Mouse (Mus musculus): ENCODE measurements around the gene Vkorc1l1. TPM values are rescaled to one million over a fixed set of nuclear protein-coding genes. Genes with fewer than 3 reads are reported as not detected.
"Not testable (repeated sequence)": the region's sequence is repeated elsewhere in the genome, so short reads cannot be mapped to it uniquely, and the experiment has no call there.

The Vkorc1l1 gene
- polyA plus RNA-seq, 1 experiment from 2014 or later = 25.8 TPM

- no peak for DNase-seq (ENCODE audit: low spot score)
- Histone ChIP-seq H3K4me1 (no peaks in the 10 kb centered on the region), H3K27ac (no peak overlapping the region), H3K4me3 (no peak overlapping the region), H3K9me3 (no peaks in the 10 kb centered on the region), H3K36me3 (no peaks in the 10 kb centered on the region), H3K27me3 (ENCODE audit: insufficient read depth, poor library complexity, severe bottlenecking) (no peaks in the 10 kb centered on the region)
- 90% methylated on average over 4 of the region's 4 CpGs for WGBS
These were observed 19.8 kb upstream of the Vkorc1l1 start for GRCm38 (mm10) chr5:129921972-129922371.

- no peak for DNase-seq (ENCODE audit: low spot score)
- WGBS = 83% methylated on average over 8 of the region's 8 CpGs
- Histone ChIP-seq H3K27me3 (ENCODE audit: insufficient read depth, poor library complexity, severe bottlenecking) (no peaks in the 10 kb centered on the region), H3K36me3 (no peaks in the 10 kb centered on the region), H3K9me3 (no peaks in the 10 kb centered on the region), H3K4me1 (no peaks in the 10 kb centered on the region), H3K4me3 (no peak overlapping the region), H3K27ac (no peak overlapping the region)
These were observed 16.8 kb upstream of the Vkorc1l1 start for GRCm38 (mm10) chr5:129924820-129925452.

GRCm38 (mm10) chr5:129925933-129926332, 15.8 kb upstream of the Vkorc1l1 start:
- Histone ChIP-seq H3K4me1 (no peaks in the 10 kb centered on the region), H3K36me3 (no peaks in the 10 kb centered on the region), H3K27ac (no peak overlapping the region), H3K27me3 (ENCODE audit: insufficient read depth, poor library complexity, severe bottlenecking) (no peaks in the 10 kb centered on the region), H3K4me3 (no peak overlapping the region), H3K9me3 (no peaks in the 10 kb centered on the region)
- WGBS = 71% methylated on average over 5 of the region's 5 CpGs
- no peak for DNase-seq (ENCODE audit: low spot score)

- no peak overlapping the region for H3K4me3 ChIP-seq
- 53% methylated on average over 9 of the region's 9 CpGs for WGBS
- DNase-seq (ENCODE audit: low spot score) = peak; percentile 63
These were observed 11.6 kb upstream of the Vkorc1l1 start for GRCm38 (mm10) chr5:129929924-129930855.

GRCm38 (mm10) chr5:129936941-129937340, 4.8 kb upstream of the Vkorc1l1 start:
- H3K27me3 ChIP-seq (ENCODE audit: insufficient read depth, poor library complexity, severe bottlenecking) = no peaks in the 10 kb centered on the region
- no peaks in the 10 kb centered on the region; the same call in none of the 2 replicates for H3K4me1 ChIP-seq
- H3K4me3 ChIP-seq = no peak overlapping the region
- no peak for DNase-seq (ENCODE audit: low spot score)
- no peaks in the 10 kb centered on the region for H3K9me3 ChIP-seq
- WGBS = 49% methylated on average over 4 of the region's 4 CpGs
- H3K27ac ChIP-seq = no peak overlapping the region
- H3K36me3 ChIP-seq = no peaks in the 10 kb centered on the region

More at GRCm38 (mm10) chr5:129929924-129930855, 11.6 kb upstream of the Vkorc1l1 start:
- no peaks in the 10 kb centered on the region for H3K4me1 ChIP-seq
- no peaks in the 10 kb centered on the region for H3K36me3 ChIP-seq
- H3K9me3 ChIP-seq = no peaks in the 10 kb centered on the region
- no peaks in the 10 kb centered on the region for H3K27me3 ChIP-seq (ENCODE audit: insufficient read depth, poor library complexity, severe bottlenecking)
- no peak overlapping the region for H3K27ac ChIP-seq

GRCm38 (mm10) chr5:129940281-129940680, 1.5 kb upstream of the Vkorc1l1 start:
- WGBS = 49% methylated on average over 2 of the region's 2 CpGs
- no peaks in the 10 kb centered on the region for H3K27me3 ChIP-seq (ENCODE audit: insufficient read depth, poor library complexity, severe bottlenecking)

GRCm38 (mm10) chr5:129940736-129941494, 855 bp upstream of the Vkorc1l1 start:
- Histone ChIP-seq H3K36me3 (peaks cover 10% of the 10 kb centered on the region; the same call in 1 of the 2 replicates), H3K27me3 (ENCODE audit: insufficient read depth, poor library complexity, severe bottlenecking) (no peaks in the 10 kb centered on the region), H3K27ac (peak overlapping the region; percentile 76), H3K9me3 (no peaks in the 10 kb centered on the region), H3K4me1 (no peaks in the 10 kb centered on the region; the same call in none of the 2 replicates), H3K4me3 (peak overlapping the region; percentile 93)
- DNase-seq (ENCODE audit: low spot score) = no peak
- 8% methylated on average over 9 of the region's 9 CpGs for WGBS

More at GRCm38 (mm10) chr5:129940281-129940680, 1.5 kb upstream of the Vkorc1l1 start:
- Histone ChIP-seq H3K4me1 (no peaks in the 10 kb centered on the region; the same call in none of the 2 replicates), H3K36me3 (peaks cover 6% of the 10 kb centered on the region; the same call in 1 of the 2 replicates), H3K4me3 (no peak overlapping the region), H3K9me3 (no peaks in the 10 kb centered on the region), H3K27ac (no peak overlapping the region)
- DNase-seq (ENCODE audit: low spot score) = no peak

GRCm38 (mm10) chr5:129942073-129942939, 536 bp downstream of the Vkorc1l1 start:
- H3K36me3 ChIP-seq = peaks cover 10% of the 10 kb centered on the region; the same call in 1 of the 2 replicates
- H3K27me3 ChIP-seq (ENCODE audit: insufficient read depth, poor library complexity, severe bottlenecking); H3K9me3 ChIP-seq; H3K4me1 ChIP-seq: not testable (repeated sequence)
- under 1% methylated on average over 53 of the region's 82 CpGs for WGBS
- H3K4me3 ChIP-seq = peak overlapping the region; percentile 93
- peak overlapping the region; percentile 93 for H3K27ac ChIP-seq
- peak; percentile 79 for DNase-seq (ENCODE audit: low spot score)

GRCm38 (mm10) chr5:129943402-129943801, 1.6 kb downstream of the Vkorc1l1 start:
- Histone ChIP-seq H3K4me1 (no peaks in the 10 kb centered on the region; the same call in none of the 2 replicates), H3K4me3 (peak overlapping the region; percentile 93; the same call in 1 of the 2 replicates), H3K27ac (no peak overlapping the region), H3K36me3 (peaks cover 10% of the 10 kb centered on the region; the same call in 1 of the 2 replicates), H3K9me3 (no peaks in the 10 kb centered on the region), H3K27me3 (ENCODE audit: insufficient read depth, poor library complexity, severe bottlenecking) (no peaks in the 10 kb centered on the region)
- no peak for DNase-seq (ENCODE audit: low spot score)
- 57% methylated on average over 1 of the region's 1 CpGs for WGBS

GRCm38 (mm10) chr5:129947528-129948033, 5.8 kb downstream of the Vkorc1l1 start:
- no peak overlapping the region for H3K27ac ChIP-seq
- peaks cover 10% of the 10 kb centered on the region; the same call in 1 of the 2 replicates for H3K36me3 ChIP-seq
- no peak overlapping the region for H3K4me3 ChIP-seq
- no peak for DNase-seq (ENCODE audit: low spot score)
- WGBS = 79% methylated on average over 2 of the region's 2 CpGs
- H3K27me3 ChIP-seq (ENCODE audit: insufficient read depth, poor library complexity, severe bottlenecking) = no peaks in the 10 kb centered on the region
- H3K4me1 ChIP-seq = no peaks in the 10 kb centered on the region
- no peaks in the 10 kb centered on the region for H3K9me3 ChIP-seq

GRCm38 (mm10) chr5:129952143-129952542, 10.4 kb downstream of the Vkorc1l1 start:
- DNase-seq (ENCODE audit: low spot score) = no peak
- Histone ChIP-seq H3K4me3 (no peak overlapping the region), H3K9me3 (no peaks in the 10 kb centered on the region), H3K36me3 (no peaks in the 10 kb centered on the region), H3K27ac (no peak overlapping the region), H3K27me3 (ENCODE audit: insufficient read depth, poor library complexity, severe bottlenecking) (no peaks in the 10 kb centered on the region), H3K4me1 (peaks cover 11% of the 10 kb centered on the region)
- WGBS = 73% methylated on average over 4 of the region's 4 CpGs

All from heart, embryonic 10.5 days (tissue).